ENCODE assay signal across 16 mouse cellular contexts in the genomic region with DNA sequence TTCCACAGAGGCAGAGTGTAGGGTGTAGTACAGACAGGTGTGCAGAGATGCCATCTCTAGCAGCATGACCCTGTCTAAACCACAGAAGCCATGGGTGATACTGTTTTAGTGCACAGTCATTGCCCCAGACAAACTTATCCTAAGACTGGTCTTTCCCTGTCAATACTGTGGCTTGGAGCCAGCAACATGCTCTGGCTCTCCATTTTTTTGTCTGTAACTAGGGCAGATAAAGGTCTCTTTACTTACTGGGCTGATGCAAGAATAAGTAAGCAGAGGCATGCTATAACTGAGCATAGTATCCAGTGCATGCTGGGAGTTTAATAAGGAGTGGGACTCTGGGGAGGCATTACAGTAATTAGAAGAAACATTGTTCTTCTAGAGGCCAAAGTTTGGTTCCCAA.
"Had no signal": no experiment of that assay in that cellular context is flagged by ENCODE, and none has a peak within 500 bp of the region (broad histone marks: within the 10 kb centered on the region; RNA-seq: fewer than 3 reads in every experiment).

No protein-coding gene starts in this region.

- H3K9me3 ChIP-seq: lung, embryonic 15.5 days; midbrain, embryonic 13.5 days; midbrain, embryonic 15.5 days; neural tube, embryonic 12.5 days; stomach, embryonic 15.5 days had no signal

- H3K27ac ChIP-seq: lung, embryonic 15.5 days; macrophage; midbrain, embryonic 13.5 days; midbrain, embryonic 15.5 days; neural tube, embryonic 12.5 days; stomach, embryonic 15.5 days had no signal

- H3K27me3 ChIP-seq: lung, embryonic 15.5 days; megakaryocyte, embryonic 14.5 days; midbrain, embryonic 15.5 days; neural tube, embryonic 12.5 days; stomach, embryonic 15.5 days had no signal

- ATAC-seq: lung, postnatal 0 days; midbrain, embryonic 13.5 days; midbrain, embryonic 15.5 days had no signal

- H3K4me2 ChIP-seq: lung, embryonic 15.5 days; midbrain, embryonic 11.5 days; midbrain, embryonic 13.5 days; midbrain, embryonic 15.5 days; neural tube, embryonic 12.5 days; stomach, embryonic 15.5 days had no signal

- DNase-seq: lung, adult 2 months; lung, postnatal 14 days; lung, postnatal 36 days; right cerebral cortex, postnatal 14 days; thymus, adult 18-20 months; thymus, postnatal 14 days; thymus, postnatal 36 days had no signal

- H3K36me3 ChIP-seq: lung, embryonic 15.5 days; midbrain, embryonic 13.5 days; midbrain, embryonic 15.5 days; neural tube, embryonic 12.5 days; stomach, embryonic 15.5 days had no signal

- H3K4me1 ChIP-seq: lung, embryonic 15.5 days; megakaryocyte, embryonic 14.5 days; midbrain, embryonic 13.5 days; midbrain, embryonic 15.5 days; neural tube, embryonic 12.5 days; stomach, embryonic 15.5 days had no signal

- H3K9ac ChIP-seq: lung, embryonic 15.5 days; midbrain, embryonic 13.5 days; midbrain, embryonic 15.5 days; neural tube, embryonic 12.5 days; stomach, embryonic 15.5 days had no signal

- H3K4me3 ChIP-seq: lung, embryonic 15.5 days; megakaryocyte, embryonic 14.5 days; midbrain, embryonic 13.5 days; midbrain, embryonic 15.5 days; neural tube, embryonic 12.5 days; stomach, embryonic 15.5 days had no signal
